Mouse (Mus musculus): ENCODE results near the gene Pld2.
"Not testable (repeated sequence)": the region's sequence is repeated elsewhere in the genome, so short reads cannot be mapped to it uniquely, and the experiment has no call there.

Gene Pld2

GRCm38 (mm10) chr11:70539877-70540587 is at the start of gene Pld2:
TSS of gene Pld2 (plus strand) at chr11:70540064.
- DNase-seq (ENCODE audit: low spot score), result peak; percentile 92

DNA sequence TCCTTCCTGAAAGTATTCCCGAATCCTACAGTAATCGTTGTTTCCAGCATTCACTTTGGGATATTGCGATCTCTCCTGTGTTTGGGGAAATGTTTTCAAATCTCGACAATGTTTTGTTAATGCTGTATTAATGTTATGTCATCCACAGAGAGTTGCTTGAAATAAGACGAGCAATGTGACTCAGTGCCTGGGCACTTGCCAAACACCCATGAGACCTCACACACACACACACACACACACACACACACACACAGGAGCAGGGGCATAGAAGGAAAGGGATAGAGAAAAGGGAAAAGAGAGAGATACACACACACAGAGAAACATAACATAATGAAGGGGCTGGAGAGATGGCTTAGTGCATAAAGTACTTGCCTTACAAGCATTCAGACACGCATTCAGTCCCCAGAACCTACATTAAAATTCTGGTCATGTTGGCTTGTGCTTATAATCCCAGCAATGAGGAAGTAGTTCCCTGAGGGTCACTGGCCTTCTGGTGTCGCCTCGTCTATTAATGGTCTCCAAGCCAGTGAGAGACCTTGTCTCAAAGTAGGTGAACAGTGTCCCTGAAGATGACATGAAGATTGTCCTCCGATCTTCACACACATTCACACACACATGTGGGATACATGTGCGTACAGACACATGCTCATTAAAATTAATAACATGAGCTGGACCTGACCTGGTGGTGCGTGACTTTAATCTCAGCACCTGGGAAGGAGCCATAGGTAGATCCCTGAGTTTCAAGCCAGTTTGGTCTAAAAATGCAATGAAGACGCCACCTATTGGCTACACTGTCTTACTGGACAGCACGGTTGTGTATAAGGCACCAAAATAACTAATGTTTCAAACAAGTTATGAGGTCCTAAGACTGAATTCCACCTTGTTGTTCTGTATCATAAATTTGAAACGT is 40.0 kb upstream of the Pld2 start:
- peak; percentile 46 for DNase-seq (ENCODE audit: low spot score)

DNA sequence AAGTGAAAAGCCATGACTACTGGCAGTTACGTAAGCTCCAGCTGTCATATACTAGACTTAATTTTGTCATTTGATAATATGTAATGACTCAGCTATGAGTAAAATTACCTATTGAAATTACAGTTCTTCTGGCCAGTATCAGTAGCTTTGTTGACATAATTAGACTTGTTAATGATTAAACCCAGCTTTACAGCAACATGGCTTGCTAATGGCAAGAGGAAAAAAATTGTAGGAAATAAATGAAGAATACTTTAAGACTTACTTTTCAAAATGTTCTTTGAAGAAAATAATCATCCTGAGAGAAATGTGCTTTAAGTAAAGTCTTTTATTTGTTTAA is 39.4 kb upstream of the Pld2 start:
- no peak for DNase-seq (ENCODE audit: low spot score)

- DNase-seq (ENCODE audit: low spot score), result no peak
Observed at GRCm38 (mm10) chr11:70502018-70502417, 37.8 kb upstream of the Pld2 start.

DNA sequence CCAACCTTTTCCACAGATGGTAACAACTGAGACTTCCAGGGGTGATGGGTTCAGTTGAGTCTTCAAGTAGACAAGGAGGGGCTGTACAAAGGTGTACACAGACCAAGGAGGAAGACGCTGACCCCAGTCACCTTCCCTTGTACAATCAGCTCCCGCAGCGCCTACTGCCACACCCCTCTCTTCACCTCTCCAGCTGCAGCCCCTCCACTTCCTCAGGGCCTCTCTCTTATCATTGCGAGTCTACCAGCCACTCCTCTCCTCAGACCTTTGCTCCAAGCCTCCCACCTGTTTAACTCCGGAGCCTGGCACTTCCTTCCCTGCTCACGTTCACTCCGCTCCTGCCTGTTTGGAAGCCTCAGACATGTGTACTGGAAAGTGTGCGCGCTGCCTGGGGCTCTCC is 34.9 kb upstream of the Pld2 start, which contains the start of gene Tm4sf5:
Gene Tm4sf5 (plus strand): TSS at position 275 of the 400 bp plus-strand sequence.
- DNase-seq (ENCODE audit: low spot score), result no peak

- DNase-seq (ENCODE audit: low spot score), result peak; percentile 81
Observed at GRCm38 (mm10) chr11:70506385-70506784, 33.5 kb upstream of the Pld2 start.

DNA sequence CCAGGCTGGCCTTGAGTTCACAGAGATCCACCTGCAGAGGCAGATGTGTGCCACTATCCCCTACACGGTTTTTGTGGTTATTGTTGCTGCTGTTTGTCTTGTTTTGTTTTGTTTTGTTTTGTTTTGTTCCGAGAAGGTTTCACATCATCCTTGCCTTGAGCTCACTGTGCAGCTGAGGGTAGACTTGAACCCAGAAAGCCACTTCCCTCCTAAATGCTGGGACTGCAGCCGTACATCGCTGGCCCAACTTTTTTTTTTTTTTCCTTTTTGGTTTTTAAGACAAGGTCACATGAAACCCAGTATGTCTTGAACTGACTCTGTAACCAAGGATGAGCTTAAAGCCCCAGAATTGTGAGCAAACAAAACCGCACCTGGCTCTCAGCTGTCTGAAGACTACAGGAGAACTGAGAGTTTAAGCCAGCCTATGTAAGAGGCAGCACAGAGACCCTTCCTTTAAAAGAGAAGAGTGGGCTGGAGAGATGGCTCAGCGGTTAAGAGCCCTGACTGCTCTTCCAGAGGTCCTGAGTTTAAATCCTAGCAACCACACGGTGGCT is 32.8 kb upstream of the Pld2 start:
- DNase-seq (ENCODE audit: low spot score), result no peak

DNA sequence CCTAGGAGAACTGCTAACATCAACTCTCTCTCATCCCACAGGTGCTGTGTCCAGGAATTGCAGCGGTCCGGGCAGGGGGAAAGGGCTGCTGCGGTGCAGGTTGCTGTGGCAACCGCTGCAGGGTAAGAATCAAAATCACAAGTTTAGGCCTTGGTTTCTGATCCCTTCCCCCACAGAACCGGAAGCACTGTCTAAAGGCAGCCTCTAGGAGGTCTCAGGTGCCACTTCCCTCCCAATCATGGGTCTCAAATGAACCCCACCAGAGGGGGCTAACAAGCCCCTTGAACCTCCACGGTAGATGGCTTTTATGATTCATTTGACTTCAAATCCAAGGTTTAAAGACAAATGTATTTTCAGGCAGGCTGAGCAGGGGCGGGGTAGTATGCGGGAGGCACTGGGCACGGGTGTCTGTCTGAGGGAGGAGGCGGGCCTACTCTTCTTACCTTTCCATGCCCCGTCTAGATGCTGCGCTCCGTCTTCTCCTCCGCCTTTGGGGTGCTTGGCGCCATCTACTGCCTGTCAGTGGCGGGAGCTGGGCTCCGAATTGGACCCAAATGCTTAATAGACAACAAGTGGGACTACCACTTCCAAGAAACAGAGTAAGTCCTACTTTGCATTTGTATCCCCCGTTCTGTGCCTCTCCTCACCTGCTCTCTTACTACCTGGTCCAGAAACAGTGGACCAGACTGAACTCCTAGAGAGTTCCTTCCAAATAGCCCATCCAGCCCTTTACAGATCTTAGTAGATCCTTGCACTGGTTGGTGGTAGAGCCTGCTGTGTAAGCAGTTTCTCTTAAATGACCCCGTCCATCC is 29.9 kb upstream of the Pld2 start:
- DNase-seq (ENCODE audit: low spot score), result peak; percentile 42

DNA sequence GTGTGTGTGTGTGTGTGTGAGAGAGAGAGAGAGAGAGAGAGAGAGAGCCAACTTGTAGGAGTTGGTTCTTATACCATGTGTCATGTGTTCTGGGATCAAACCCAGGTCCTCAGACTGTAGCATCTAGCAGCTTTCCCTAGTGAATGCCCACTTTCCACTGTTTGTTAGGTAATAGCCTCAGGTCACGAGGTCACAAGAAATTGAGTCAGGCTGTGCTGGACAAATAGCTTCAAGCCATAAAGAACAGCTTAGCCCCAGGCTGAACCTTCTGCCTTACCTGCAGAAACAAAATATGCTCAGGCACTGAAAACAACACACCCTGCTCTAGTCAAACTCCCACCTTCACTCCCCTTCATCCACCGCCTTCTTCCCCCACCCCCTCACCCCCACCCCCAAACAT is 28.6 kb upstream of the Pld2 start:
- no peak for DNase-seq (ENCODE audit: low spot score)

- DNase-seq (ENCODE audit: low spot score), result no peak
Observed at GRCm38 (mm10) chr11:70511825-70512224, 28.0 kb upstream of the Pld2 start.

DNA sequence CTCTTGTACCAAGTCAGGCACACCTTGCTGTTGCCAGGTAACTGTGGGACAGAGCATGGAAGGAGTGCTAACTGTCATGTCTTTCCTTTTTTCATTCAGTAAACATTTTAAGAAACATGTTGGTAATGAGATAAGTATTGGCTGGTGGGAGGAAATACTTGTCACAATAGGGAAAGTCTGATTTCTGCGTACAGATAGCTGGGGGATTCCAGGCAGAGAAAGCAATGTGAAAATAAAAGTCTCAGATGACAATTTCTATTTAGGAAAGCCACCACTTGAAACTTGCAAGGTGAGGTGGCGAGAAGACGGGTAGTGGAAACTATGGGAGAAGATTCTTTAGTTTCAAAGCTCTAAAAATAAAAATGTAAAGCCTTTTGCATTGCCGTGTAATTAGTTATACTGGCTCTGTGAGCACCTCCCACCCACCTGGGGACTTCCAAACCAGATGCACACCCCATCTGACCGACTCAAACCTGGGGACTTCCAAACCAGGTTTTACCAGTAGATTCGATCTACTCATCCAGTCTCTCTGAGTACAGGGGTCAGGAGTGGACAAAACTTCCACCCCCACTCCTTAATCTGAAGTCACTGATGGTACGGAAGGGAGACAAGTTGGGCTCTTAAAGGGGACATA is 27.0 kb upstream of the Pld2 start:
- DNase-seq (ENCODE audit: low spot score), result no peak

DNA sequence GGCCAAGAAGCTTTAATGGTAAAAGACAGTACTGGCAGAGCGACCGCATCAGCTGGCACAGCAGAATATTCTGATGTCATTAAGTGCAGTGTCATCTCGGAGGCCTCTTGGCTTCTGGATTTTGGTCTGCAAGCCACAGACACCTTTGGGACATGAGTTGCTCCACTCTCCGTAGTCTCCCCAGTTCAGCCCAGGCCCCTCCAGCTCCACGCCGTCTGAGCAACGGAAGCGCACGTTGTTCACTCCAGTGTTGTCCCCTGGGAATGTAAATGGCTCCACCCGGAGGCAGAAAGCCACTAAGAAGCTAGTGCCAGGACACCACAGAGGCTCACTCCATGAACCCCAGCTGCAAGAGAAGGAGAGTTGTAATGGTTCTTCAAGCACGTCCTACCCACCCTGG is 26.3 kb upstream of the Pld2 start:
- DNase-seq (ENCODE audit: low spot score), result no peak

DNA sequence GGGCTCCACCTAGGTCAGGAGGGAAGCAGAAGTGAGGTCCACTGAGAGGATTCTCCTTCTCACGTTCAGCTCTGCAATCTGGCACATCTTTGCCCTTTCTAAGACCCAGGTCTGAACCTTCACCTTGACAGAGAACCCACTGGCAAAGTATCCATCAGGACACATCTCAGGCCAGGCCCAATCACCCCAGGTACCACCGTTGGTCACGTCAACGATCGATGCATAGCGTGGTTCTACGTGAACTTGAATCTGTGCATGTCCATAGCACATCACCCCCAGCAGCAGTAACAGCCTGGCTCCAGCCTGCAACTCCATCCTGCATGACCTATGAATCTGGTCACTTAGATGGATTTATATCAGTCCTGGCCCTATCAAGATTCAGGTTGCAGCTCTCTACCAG is 25.6 kb upstream of the Pld2 start, which contains the start of gene Vmo1:
Gene Vmo1 (minus strand): TSS at position 329 of the 400 bp plus-strand sequence.
- DNase-seq (ENCODE audit: low spot score), result no peak

- no peak for DNase-seq (ENCODE audit: low spot score)
Observed at GRCm38 (mm10) chr11:70516352-70516751, 23.5 kb upstream of the Pld2 start.

DNA sequence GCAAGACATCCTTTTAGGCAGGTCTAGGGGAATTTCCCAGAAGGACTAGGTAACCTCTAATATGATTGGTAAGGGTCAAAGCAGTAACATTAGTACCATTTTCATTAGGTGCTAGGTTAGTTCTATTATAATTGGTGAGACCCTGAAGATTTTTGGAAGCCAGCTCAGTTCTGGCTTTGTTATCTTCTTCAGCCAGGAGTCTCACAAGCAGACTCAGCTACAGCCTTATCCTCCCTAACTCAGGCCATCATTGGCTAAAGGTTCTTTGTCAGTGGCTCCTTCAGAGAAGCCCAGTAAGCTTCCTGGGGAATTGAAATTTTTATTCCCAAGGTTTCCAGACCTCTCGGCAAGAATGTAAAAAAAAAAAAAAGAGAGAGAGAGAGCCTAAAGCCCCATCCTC is 21.4 kb upstream of the Pld2 start:
- DNase-seq (ENCODE audit: low spot score), result no peak

DNA sequence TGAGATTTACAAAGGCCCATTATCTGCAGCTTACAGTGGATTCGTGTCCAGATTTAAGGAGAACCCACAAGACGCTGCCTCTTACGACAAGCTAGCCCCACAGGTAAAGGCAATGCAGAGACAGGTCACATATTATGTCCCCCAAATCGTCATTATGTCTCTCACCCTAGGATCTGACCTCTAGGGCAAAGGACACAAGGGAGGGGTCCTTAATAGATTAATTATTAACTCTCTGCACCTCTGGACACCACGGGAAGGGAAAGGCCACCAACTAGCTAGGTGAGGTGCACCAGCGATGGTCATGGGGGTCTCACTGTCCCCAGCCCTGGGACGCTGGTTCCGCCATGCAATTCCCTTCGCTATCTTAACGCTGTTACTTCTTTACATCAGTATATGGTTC is 20.9 kb upstream of the Pld2 start, which contains the start of gene Gltpd2:
Gene Gltpd2 (plus strand): TSS at position 274 of the 400 bp plus-strand sequence.
- DNase-seq (ENCODE audit: low spot score), result no peak

- DNase-seq (ENCODE audit: low spot score), result peak; percentile 30
Observed at GRCm38 (mm10) chr11:70520178-70520769, 19.6 kb upstream of the Pld2 start.

DNA sequence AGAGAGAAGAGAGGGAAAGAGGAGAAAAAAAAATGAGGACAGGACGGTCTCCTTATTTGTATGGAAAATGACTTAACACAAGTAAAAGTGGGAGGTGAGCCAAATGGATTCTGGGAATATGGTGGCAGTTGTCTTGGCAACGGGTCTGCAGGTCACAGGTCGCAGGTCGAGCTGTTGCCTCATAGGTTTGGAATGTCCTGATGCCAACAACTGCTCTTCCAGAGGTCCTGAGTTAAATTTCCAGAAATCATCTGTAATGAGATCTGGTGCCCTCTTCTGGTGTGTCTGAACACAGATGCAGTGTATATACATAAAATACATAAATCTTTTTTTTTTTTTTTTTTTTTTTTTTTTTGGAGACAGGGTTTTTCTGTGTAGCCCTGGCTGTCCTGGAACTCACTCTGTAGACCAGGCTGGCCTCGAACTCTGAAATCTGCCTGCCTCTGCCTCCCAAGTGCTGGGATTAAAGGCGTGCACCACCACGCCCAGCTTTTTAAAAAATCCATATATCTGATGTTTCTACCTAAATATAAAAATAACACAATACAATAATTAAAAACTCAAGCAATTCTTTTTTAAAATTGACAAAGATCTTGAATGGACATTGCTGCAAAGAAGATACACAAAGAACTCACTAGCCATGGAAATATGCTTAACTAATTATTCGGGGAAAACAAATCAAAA is 16.4 kb upstream of the Pld2 start:
- DNase-seq (ENCODE audit: low spot score), result not testable (repeated sequence)

DNA sequence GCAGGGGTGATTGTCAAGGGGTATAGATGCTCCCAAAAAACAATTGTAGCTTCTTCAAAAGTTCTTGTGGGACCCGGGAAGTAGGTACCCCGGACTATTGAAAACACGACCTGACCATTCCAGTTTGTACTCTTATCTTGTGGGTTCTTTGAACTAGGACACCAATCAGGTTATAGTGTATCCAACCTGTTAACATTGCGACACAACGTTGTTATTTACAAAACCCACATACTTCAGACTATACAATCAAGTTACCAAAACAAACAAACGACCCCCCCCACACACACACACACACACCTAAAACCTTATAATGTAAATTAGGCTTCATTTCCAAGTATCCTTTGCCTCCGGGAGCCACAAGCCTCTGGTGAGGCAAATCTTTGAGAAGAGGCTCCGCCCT is 15.1 kb upstream of the Pld2 start:
- DNase-seq (ENCODE audit: low spot score), result no peak

GRCm38 (mm10) chr11:70525184-70525678 is 14.6 kb upstream of the Pld2 start, which contains the start of gene Psmb6:
TSS of gene Psmb6 (plus strand) at chr11:70525367.
- DNase-seq (ENCODE audit: low spot score), result peak; percentile 92

Measured in urinary bladder, postnatal 14 days (tissue).